In the genomic region with DNA sequence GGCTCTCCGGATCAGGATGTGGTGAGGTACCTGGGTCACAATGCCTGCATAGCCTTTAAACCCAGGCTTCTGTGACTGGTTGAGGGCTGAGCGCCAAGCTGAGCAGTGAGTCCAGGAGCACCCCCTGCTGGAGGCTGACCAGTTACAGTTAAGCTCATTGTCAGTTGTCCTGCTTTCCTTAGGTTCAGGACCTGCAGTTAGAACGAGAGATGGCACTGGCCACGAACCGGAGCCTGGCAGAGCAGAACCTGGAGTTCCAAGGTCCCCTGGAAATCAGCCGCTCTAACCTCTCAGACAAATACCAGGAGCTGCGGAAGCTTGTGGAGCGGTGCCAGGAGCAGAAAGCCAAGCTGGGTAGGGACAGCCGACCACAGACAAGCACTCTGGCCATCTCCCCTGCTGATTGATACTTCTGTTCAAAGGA, we compare ENCODE assay signal across 8 mouse cellular contexts. TPM values are rescaled to one million over a fixed set of nuclear protein-coding genes. Genes with fewer than 3 reads are reported as not detected.
DNase-seq lines count a peak whose midpoint lies in the region; ATAC-seq and TF ChIP-seq lines count a peak whose summit lies in the region.

No protein-coding gene starts in this region.

- peak; percentile 74 for DNase-seq in CD4-positive, CD25-positive, alpha-beta regulatory T cell, adult 2 months (ENCODE audit: low read depth, low spot score)
- DNase-seq in embryo, embryonic 10 days (ENCODE audit: low spot score), result peak; percentile 76
- DNase-seq in gastrocnemius, adult 8-10 months (ENCODE audit: low spot score in 2 of 2), result peak; percentile 57 to 59
- peak; percentile 66 to 75 for DNase-seq in left cerebral cortex, adult 2 months (ENCODE audit: extremely low spot score in 1 of 2, low spot score in 2 of 2)

- 75% methylated on average over 9 of the region's 9 CpGs for WGBS in small intestine, adult 2 months

- H3K27me3 ChIP-seq in small intestine, adult 2 months (ENCODE audit: control insufficient read depth, insufficient read depth, low read length), result no peaks in the 10 kb centered on the region

- H3K4me1 ChIP-seq in small intestine, adult 2 months (ENCODE audit: control insufficient read depth, insufficient read depth, insufficient read length, low read length), result no peaks in the 10 kb centered on the region; the same call in 1 of the 2 replicates

- TF ChIP-seq CTCF in left cerebral cortex, adult 2 months (IDR thresholded peaks at IDR 0.05), result peak; percentile 62
- TF ChIP-seq CTCF in small intestine, adult 2 months (IDR thresholded peaks at IDR 0.05; ENCODE audit: extremely low read depth, insufficient read length, insufficient replicate concordance, low read depth, low read length), result peak; percentile 46; the same call in 1 of the 2 replicates

- ATAC-seq in CD4-positive, CD25-positive, alpha-beta regulatory T cell, adult 4 months, result no peak
- ATAC-seq in inflammation-experienced regulatory T-cells, adult 6 months, result peak; percentile 59
- peak; percentile 53 for ATAC-seq in megakaryocyte-erythroid progenitor cell, adult 5-6 weeks (replicated peaks; ENCODE audit: low FRiP score, low TSS enrichment, poor library complexity, severe bottlenecking)

- H3K36me3 ChIP-seq in small intestine, adult 2 months (ENCODE audit: control insufficient read depth, insufficient read depth, low read length), result peaks cover 53% of the 10 kb centered on the region

- intact Hi-C loops in left cerebral cortex, adult 2 months (cut with DNase I), result no loop called here

- no peak overlapping the region for H3K4me3 ChIP-seq in left cerebral cortex, adult 2 months
- H3K4me3 ChIP-seq in small intestine, adult 2 months (ENCODE audit: low read depth, low read length), result no peak overlapping the region

- no peak for TF ChIP-seq POLR2A in small intestine, adult 2 months (IDR thresholded peaks at IDR 0.05; ENCODE audit: low read depth, low read length)

- peak overlapping the region; percentile 68 for H3K27ac ChIP-seq in left cerebral cortex, adult 2 months
- no peak overlapping the region for H3K27ac ChIP-seq in small intestine, adult 2 months (ENCODE audit: insufficient read depth, low read depth, low read length)

RNA-seq across cellular contexts. Expression of a gene that starts 21.6 kb away (rescaled TPM):
- 10 to 100 TPM; 14.5 to 15.7 TPM for polyA plus RNA-seq in CD4-positive, CD25-positive, alpha-beta regulatory T cell, adult 4 months (2017; shearing (Covaris generic))
- 10 to 100 TPM; 21.1 to 33.7 (median 28.3) TPM for total RNA-seq in gastrocnemius, adult 8-10 months (2022)
- 10 to 100 TPM; 11.4 to 15.9 (median 14.1) TPM for polyA plus RNA-seq in inflammation-experienced regulatory T-cells, adult 6 months (2017; shearing (Covaris generic))
- total RNA-seq in left cerebral cortex, adult 2 months (2021), result 10 to 100 TPM; 21.6 to 24.4 TPM
- 18.3 and 20.2 TPM in 2 replicates for total RNA-seq in megakaryocyte-erythroid progenitor cell, adult 5-6 weeks (2014; fragmentation: Nextera tagmentation)
- 6.9 and 7.8 TPM in 2 replicates for total RNA-seq in megakaryocyte-erythroid progenitor cell, adult 5-6 weeks (2017)
- 20.2 and 37.6 TPM in 2 replicates for polyA plus RNA-seq in small intestine, adult 2 months (2012; rRNA removed)

RNA-seq across cellular contexts. Expression of a gene that starts 28.7 kb away (rescaled TPM):
- 100 to 1,000 TPM; 449 to 646 TPM for polyA plus RNA-seq in CD4-positive, CD25-positive, alpha-beta regulatory T cell, adult 4 months (2017; shearing (Covaris generic))
- under 1 TPM in 1 of 4 experiments, not detected in 3; 0.27 TPM for total RNA-seq in gastrocnemius, adult 8-10 months (2022)
- polyA plus RNA-seq in inflammation-experienced regulatory T-cells, adult 6 months (2017; shearing (Covaris generic)), result 100 to 1,000 TPM; 355 to 487 (median 480) TPM
- under 1 TPM; 0.16 to 0.37 TPM for total RNA-seq in left cerebral cortex, adult 2 months (2021)
- total RNA-seq in megakaryocyte-erythroid progenitor cell, adult 5-6 weeks (2014; fragmentation: Nextera tagmentation), result 3.2 and 3.7 TPM in 2 replicates
- not detected in 2 replicates for total RNA-seq in megakaryocyte-erythroid progenitor cell, adult 5-6 weeks (2017)
- 2.2 and 2.6 TPM in 2 replicates for polyA plus RNA-seq in small intestine, adult 2 months (2012; rRNA removed)

RNA-seq across cellular contexts. Expression of a gene that starts 32.2 kb away (rescaled TPM):
- not detected for polyA plus RNA-seq in CD4-positive, CD25-positive, alpha-beta regulatory T cell, adult 4 months (2017; shearing (Covaris generic))
- total RNA-seq in gastrocnemius, adult 8-10 months (2022), result not detected
- polyA plus RNA-seq in inflammation-experienced regulatory T-cells, adult 6 months (2017; shearing (Covaris generic)), result not detected
- not detected for total RNA-seq in left cerebral cortex, adult 2 months (2021)
- not detected in 2 replicates for total RNA-seq in megakaryocyte-erythroid progenitor cell, adult 5-6 weeks (2014; fragmentation: Nextera tagmentation)
- not detected in 2 replicates for total RNA-seq in megakaryocyte-erythroid progenitor cell, adult 5-6 weeks (2017)
- 1.1 TPM in 1 of 2 replicates, not detected in the other for polyA plus RNA-seq in small intestine, adult 2 months (2012; rRNA removed)
